Mouse (Mus musculus) MEL (cell line): ENCODE measurements around the gene 2200002D01Rik. TPM values are rescaled to one million over a fixed set of nuclear protein-coding genes. Genes with fewer than 3 reads are reported as not detected.
A peak's percentile ranks its signal among the peaks of the same experiment; 100 is the strongest.

ENCODE experiments used
- DNase-seq: peaks from one replicate; pipeline ENCODE4 v3.0.0; 2011; ENCODE audit warnings: low read depth, low spot score
- H3K27ac ChIP-seq: 2 replicates; pipeline ENCODE4 v1.5.1; 2012; ENCODE audit warnings: low read depth, mild to moderate bottlenecking, control low read depth, low read length, moderate library complexity; ENCODE audit not compliant: control insufficient read depth
- H3K27me3 ChIP-seq, 2 experiments: fragments of 150-350 bp in 1 of 2; sonication (generic) in 1 of 2; 2 replicates each; pipeline ENCODE4 v1.6.1; 2012; ENCODE audit warnings: low read length in 2 of 2, mild to moderate bottlenecking in 2 of 2, improper control_type of control experiment in 1 of 2, moderate library complexity in 1 of 2; ENCODE audit not compliant: insufficient read depth in 2 of 2, control insufficient read depth in 1 of 2
- H3K36me3 ChIP-seq, 2 experiments: 2 replicates each; pipeline ENCODE4 v1.6.1; 2012 to 2014; ENCODE audit warnings: low read length in 2 of 2, improper control_type of control experiment in 1 of 2, inconsistent platforms in 1 of 2, mild to moderate bottlenecking in 1 of 2; ENCODE audit not compliant: insufficient read depth in 2 of 2, control insufficient read depth in 1 of 2
- H3K4me1 ChIP-seq, 2 experiments: fragments of 150-350 bp in 1 of 2; sonication (generic) in 1 of 2; 2 replicates each; pipeline ENCODE4 v1.6.1; 2012; ENCODE audit warnings: low read length in 2 of 2, improper control_type of control experiment in 1 of 2, mild to moderate bottlenecking in 1 of 2; ENCODE audit not compliant: insufficient read depth in 2 of 2, control insufficient read depth in 1 of 2
- H3K4me3 ChIP-seq, 2 experiments: fragments of 150-350 bp in 1 of 2; sonication (generic) in 1 of 2; 2 replicates each; pipeline ENCODE4 v1.5.1; 2012; ENCODE audit warnings: low read depth in 2 of 2, low read length in 2 of 2, mild to moderate bottlenecking in 2 of 2, moderate library complexity in 2 of 2, control low read depth in 1 of 2, improper control_type of control experiment in 1 of 2; ENCODE audit not compliant: control insufficient read depth in 1 of 2, insufficient read depth in 1 of 2
- H3K79me2 ChIP-seq: 2 replicates; pipeline ENCODE4 v1.6.1; 2012; ENCODE audit warnings: mild to moderate bottlenecking, low read length, moderate library complexity; ENCODE audit not compliant: control insufficient read depth, poor library complexity, insufficient read depth
- H3K9ac ChIP-seq: 2 replicates; pipeline ENCODE4 v1.6.1; 2012; ENCODE audit warnings: low read depth, mild to moderate bottlenecking, control low read depth, low read length, moderate library complexity; ENCODE audit not compliant: control insufficient read depth, poor library complexity, severe bottlenecking
- H3K9me3 ChIP-seq: fragments of 150-350 bp; sonication (generic); replicated peaks from 2 replicates; pipeline ENCODE4 v1.6.1; 2012; ENCODE audit warnings: mild to moderate bottlenecking, low read length, improper control_type of control experiment, moderate library complexity; ENCODE audit not compliant: insufficient read depth
- BHLHE40 ChIP-seq: IDR thresholded peaks from 2 replicates; pipeline ENCODE4 v1.6.1; 2012; ENCODE audit warnings: low read depth, mild to moderate bottlenecking, inconsistent platforms, low read length, improper control_type of control experiment, borderline replicate concordance
- CHD1 ChIP-seq: IDR thresholded peaks from 2 replicates; pipeline ENCODE4 v1.6.1; 2012; ENCODE audit warnings: low read depth, mild to moderate bottlenecking, inconsistent platforms, low read length, improper control_type of control experiment
- CHD2 ChIP-seq: IDR thresholded peaks from 2 replicates; pipeline ENCODE4 v1.6.1; 2011; ENCODE audit warnings: low read length, improper control_type of control experiment
- ELF1 ChIP-seq: IDR thresholded peaks from 2 replicates; pipeline ENCODE4 v1.6.1; 2014; ENCODE audit warnings: low read depth, mild to moderate bottlenecking, inconsistent platforms, low read length, improper control_type of control experiment, moderate library complexity
- EP300 ChIP-seq, 2 experiments: IDR thresholded peaks; 2 replicates each; pipeline ENCODE4 v1.6.1; 2011; ENCODE audit warnings: improper control_type of control experiment in 2 of 2, low read length in 2 of 2, low read depth in 1 of 2, mild to moderate bottlenecking in 1 of 2
- ETS1 ChIP-seq: IDR thresholded peaks from 2 replicates; pipeline ENCODE4 v1.6.1; 2012; ENCODE audit warnings: low read depth, mild to moderate bottlenecking, inconsistent platforms, low read length, improper control_type of control experiment, moderate library complexity
- GABPA ChIP-seq: IDR thresholded peaks from 2 replicates; pipeline ENCODE4 v1.6.1; 2012; ENCODE audit warnings: low read depth, mild to moderate bottlenecking, inconsistent platforms, low read length, improper control_type of control experiment, moderate library complexity
- GATA1 ChIP-seq: IDR thresholded peaks from 2 replicates; pipeline ENCODE4 v1.6.1; 2011; ENCODE audit warnings: low read depth, low read length, improper control_type of control experiment
- HCFC1 ChIP-seq: IDR thresholded peaks from 2 replicates; pipeline ENCODE4 v1.6.1; 2012; ENCODE audit warnings: low read depth, mild to moderate bottlenecking, inconsistent platforms, low read length, improper control_type of control experiment, moderate library complexity
- JUND ChIP-seq: IDR thresholded peaks from 2 replicates; pipeline ENCODE4 v1.6.1; 2011; ENCODE audit warnings: low read depth, mild to moderate bottlenecking, improper control_type of control experiment, low read length
- KAT2A ChIP-seq: conservative IDR thresholded peaks from 2 replicates; pipeline ENCODE4 v1.6.1; 2012; ENCODE audit warnings: low read depth, low read length, improper control_type of control experiment, inconsistent platforms
- MAFK ChIP-seq: IDR thresholded peaks from 2 replicates; pipeline ENCODE4 v1.6.1; 2011; ENCODE audit warnings: low read depth, mild to moderate bottlenecking, low read length, improper control_type of control experiment, borderline replicate concordance
- MAX ChIP-seq: IDR thresholded peaks from 2 replicates; pipeline ENCODE4 v1.6.1; 2011; ENCODE audit warnings: low read length, improper control_type of control experiment
- MAZ ChIP-seq: IDR thresholded peaks from 2 replicates; pipeline ENCODE4 v1.6.1; 2012; ENCODE audit warnings: low read depth, mild to moderate bottlenecking, inconsistent platforms, low read length, improper control_type of control experiment
- MEF2A ChIP-seq: IDR thresholded peaks from 2 replicates; pipeline ENCODE4 v1.6.1; 2014; ENCODE audit warnings: low read depth, mild to moderate bottlenecking, inconsistent platforms, low read length, improper control_type of control experiment; ENCODE audit not compliant: poor library complexity, insufficient replicate concordance, severe bottlenecking; ENCODE audit errors: extremely low read depth
- MYB ChIP-seq: IDR thresholded peaks from 2 replicates; pipeline ENCODE4 v1.6.1; 2011; ENCODE audit warnings: mild to moderate bottlenecking, low read depth, low read length, improper control_type of control experiment
- MYC ChIP-seq: IDR thresholded peaks from 2 replicates; pipeline ENCODE4 v1.6.1; 2011; ENCODE audit warnings: low read depth, mild to moderate bottlenecking, low read length, improper control_type of control experiment, moderate library complexity
- NELFE ChIP-seq: IDR thresholded peaks from 2 replicates; pipeline ENCODE4 v1.6.1; 2011; ENCODE audit warnings: low read depth, low read length, improper control_type of control experiment
- NRF1 ChIP-seq: IDR thresholded peaks from 2 replicates; pipeline ENCODE4 v1.6.1; 2014; ENCODE audit warnings: low read depth, mild to moderate bottlenecking, inconsistent platforms, low read length, improper control_type of control experiment, moderate library complexity; ENCODE audit not compliant: poor library complexity, insufficient read depth, severe bottlenecking
- POLR2A ChIP-seq, 2 experiments: IDR thresholded peaks; 2 replicates each; pipeline ENCODE4 v1.6.1; 2011 to 2012; ENCODE audit warnings: low read length in 2 of 2, mild to moderate bottlenecking in 2 of 2, control low read depth in 1 of 2, improper control_type of control experiment in 1 of 2, low read depth in 1 of 2, moderate library complexity in 1 of 2; ENCODE audit not compliant: control insufficient read depth in 1 of 2, insufficient read depth in 1 of 2, poor library complexity in 1 of 2
- POLR2AphosphoS2 ChIP-seq: IDR thresholded peaks from 2 replicates; pipeline ENCODE4 v1.6.1; 2011; ENCODE audit warnings: low read length, improper control_type of control experiment
- POLR2AphosphoS5 ChIP-seq: IDR thresholded peaks from 2 replicates; pipeline ENCODE4 v1.6.1; 2012; ENCODE audit warnings: low read depth, borderline replicate concordance, mild to moderate bottlenecking, inconsistent platforms, low read length, moderate library complexity, mixed read lengths
- RCOR1 ChIP-seq: IDR thresholded peaks from 2 replicates; pipeline ENCODE4 v1.6.1; 2012; ENCODE audit warnings: low read depth, mild to moderate bottlenecking, inconsistent platforms, low read length, improper control_type of control experiment
- SIN3A ChIP-seq: IDR thresholded peaks from 2 replicates; pipeline ENCODE4 v1.6.1; 2012; ENCODE audit warnings: low read length, improper control_type of control experiment, inconsistent platforms
- SMC3 ChIP-seq: IDR thresholded peaks from 2 replicates; pipeline ENCODE4 v1.6.1; 2011; ENCODE audit warnings: low read depth, low read length, improper control_type of control experiment
- TBP ChIP-seq: IDR thresholded peaks from 2 replicates; pipeline ENCODE4 v1.8.0; 2011; ENCODE audit warnings: low read depth, low read length, improper control_type of control experiment
- TCF12 ChIP-seq: IDR thresholded peaks from 2 replicates; pipeline ENCODE4 v1.6.1; 2014; ENCODE audit warnings: low read depth, mild to moderate bottlenecking, inconsistent platforms, low read length, improper control_type of control experiment, moderate library complexity
- UBTF ChIP-seq: IDR thresholded peaks from 2 replicates; pipeline ENCODE4 v1.6.1; 2012; ENCODE audit warnings: low read depth, mild to moderate bottlenecking, inconsistent platforms, low read length, improper control_type of control experiment, moderate library complexity, borderline replicate concordance; ENCODE audit not compliant: insufficient read depth
- USF1 ChIP-seq: IDR thresholded peaks from 2 replicates; pipeline ENCODE4 v1.6.1; 2014; ENCODE audit warnings: low read depth, mild to moderate bottlenecking, inconsistent platforms, low read length, improper control_type of control experiment, moderate library complexity
- ZC3H11A ChIP-seq: IDR thresholded peaks from 2 replicates; pipeline ENCODE4 v1.6.1; 2012; ENCODE audit warnings: low read depth, mild to moderate bottlenecking, inconsistent platforms, low read length, improper control_type of control experiment
- ZMIZ1 ChIP-seq: IDR thresholded peaks from 2 replicates; pipeline ENCODE4 v1.6.1; 2012; ENCODE audit warnings: low read depth, mild to moderate bottlenecking, inconsistent platforms, low read length, improper control_type of control experiment, moderate library complexity
- ZNF384 ChIP-seq: IDR thresholded peaks from 2 replicates; pipeline ENCODE4 v1.6.1; 2012; ENCODE audit warnings: low read depth, mild to moderate bottlenecking, inconsistent platforms, low read length, improper control_type of control experiment
- polyA plus RNA-seq, 2 experiments: library from polyadenylated mRNA; stranded (reverse) in 1 of 2; unstranded in 1 of 2; fragments of >175 nt in 1 of 2; fragments of >200 nt in 1 of 2; gene quantifications; 2 replicates each; pipeline versions ENCODE4 v1.2.1 to v1.2.4; 2012; ENCODE audit warnings: low replicate concordance in 2 of 2, low read depth in 1 of 2; ENCODE audit not compliant: insufficient read length in 2 of 2, insufficient read depth in 1 of 2, missing spikeins in 1 of 2
- total RNA-seq: library from RNA; depleted of rRNA; stranded (reverse); fragments of 300-350 nt; gene quantifications from 2 replicates; pipeline ENCODE4 v1.2.3, GENCODE M21; 2012; rRNA removed

2200002D01Rik gene
- 3.8 and 5.4 TPM in 2 replicates for total RNA-seq
- polyA plus RNA-seq: under 1 TPM in 1 of 2 experiments, not detected in 1; 0.85 TPM

DNA sequence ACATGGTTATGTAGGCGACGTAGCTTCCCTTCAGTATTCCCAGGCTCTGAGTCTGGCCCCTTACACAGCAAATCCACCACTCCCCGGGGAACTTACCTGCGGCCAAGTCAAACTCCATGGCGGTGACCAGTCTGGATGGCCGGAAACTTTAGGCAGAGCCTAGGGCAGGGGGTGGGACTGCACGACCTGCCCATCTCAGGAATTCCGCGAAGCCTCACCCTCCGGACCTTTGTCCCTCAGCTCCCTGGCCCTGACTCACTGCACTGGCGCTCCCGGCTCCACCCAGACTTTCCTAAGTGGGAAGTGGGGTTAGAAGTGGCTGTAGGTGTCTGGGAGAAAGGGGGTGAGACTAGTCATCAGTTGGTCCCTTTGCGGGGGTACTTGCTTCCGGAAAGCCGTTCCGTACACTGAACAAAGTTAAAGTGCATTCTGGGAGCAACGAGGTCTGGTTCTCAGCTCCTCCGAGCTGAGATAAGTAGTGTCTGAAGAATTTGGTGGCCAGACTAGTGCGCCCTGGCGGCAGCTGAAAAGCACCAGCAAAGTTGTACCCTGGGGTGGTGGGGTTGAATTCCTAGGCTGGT is at the start of gene 2200002D01Rik:
TSS of gene 2200002D01Rik (minus strand) at position 206 of the 581 bp plus-strand sequence.
- no peak for DNase-seq
- no peak within 1 kb of the TSS for H3K4me3 ChIP-seq

GRCm38 (mm10) chr7:29296998-29297397 is 48.7 kb upstream of the 2200002D01Rik start:
- Histone ChIP-seq H3K27ac (no peak overlapping the region), H3K4me1 (peaks cover 3 to 8% of the 10 kb centered on the region in 2 experiments; a peak in 1 of 4 replicates), H3K36me3 (no peaks in the 10 kb centered on the region), H3K4me3 (peak overlapping the region; percentile 15; a peak in 3 of 4 replicates), H3K9me3 (no peaks in the 10 kb centered on the region), H3K9ac (peak overlapping the region; percentile 45), H3K79me2 (no peaks in the 10 kb centered on the region), H3K27me3 (no peaks in the 10 kb centered on the region)
- peak; percentile 86 for DNase-seq
- no peak for TF ChIP-seq NRF1
- peak; percentile 49; the same call in 1 of the 2 replicates for TF ChIP-seq USF1
- TF ChIP-seq CHD2: no peak
- no peak for TF ChIP-seq TCF12
- peak; percentile 48; the same call in 1 of the 2 replicates for TF ChIP-seq ZNF384
- TF ChIP-seq ZMIZ1: no peak
- no peak for TF ChIP-seq EP300 (IDR thresholded peaks at IDR 0.05; ENCODE audit: low read depth in 1 of 2, low read length in 2 of 2)
- no peak for TF ChIP-seq KAT2A
- no peak for TF ChIP-seq NELFE
- no peak for TF ChIP-seq MAZ
- peak; percentile 79 for TF ChIP-seq SMC3
- no peak for TF ChIP-seq ELF1
- no peak for TF ChIP-seq RCOR1
- no peak for TF ChIP-seq POLR2A (IDR thresholded peaks at IDR 0.05; ENCODE audit: control insufficient read depth in 1 of 2, insufficient read depth in 1 of 2, low read depth in 1 of 2, low read length in 2 of 2, poor library complexity in 1 of 2)
- TF ChIP-seq CHD1: no peak
- no peak for TF ChIP-seq SIN3A
- TF ChIP-seq MAFK: no peak
- peak; percentile 71 for TF ChIP-seq ZC3H11A
- peak; percentile 60; the same call in 1 of the 2 replicates for TF ChIP-seq MYC
- peak; percentile 96 for TF ChIP-seq BHLHE40
- no peak for TF ChIP-seq MAX
- TF ChIP-seq UBTF: no peak
- no peak for TF ChIP-seq MYB
- TF ChIP-seq GABPA: no peak

More for the DNA sequence above, at the start of gene 2200002D01Rik:
- Histone ChIP-seq H3K27me3 (no peaks in the 10 kb centered on the region), H3K36me3 (no peaks in the 10 kb centered on the region), H3K27ac (no peak within 1 kb of the TSS), H3K9ac (no peak within 1 kb of the TSS), H3K79me2 (no peaks in the 10 kb centered on the region), H3K4me1 (no peaks in the 10 kb centered on the region), H3K9me3 (no peaks in the 10 kb centered on the region)
- TF ChIP-seq SMC3 (no peak), MAFK (no peak), MAZ (no peak), MEF2A (no peak), HCFC1 (no peak), JUND (no peak), ETS1 (no peak), POLR2AphosphoS5 (no peak), BHLHE40 (no peak), ELF1 (no peak), POLR2AphosphoS2 (no peak), GATA1 (no peak), MYB (no peak), NRF1 (no peak), TBP (no peak), TCF12 (no peak), MYC (no peak)
